Mouse (Mus musculus) left cerebral cortex, postnatal 10 days (tissue): ENCODE measurements at regions not wholly inside any gene's neighbourhood (a gene's known extent, or its start where the extent isn't known, plus 50 kb on each side); places are given as distances from the start of the nearest gene placed in this dataset.

Experiments
- DNase-seq, 2 experiments: peaks; one replicate each; pipeline ENCODE4 v3.0.0; 2021 to 2022; ENCODE audit warnings: low spot score in 2 of 2, mixed read lengths in 1 of 2; ENCODE audit errors: extremely low spot score in 1 of 2
- intact Hi-C: fragments of 180-260 bp; cut with DNase I; formaldehyde crosslinking; loops from one replicate; pipeline ENCODE4 v1.15.1; 2025

GRCm38 (mm10) chr11:17324651-17325050, 67.3 kb downstream of the C1d start:
- no peak for DNase-seq

GRCm38 (mm10) chr11:17325731-17326646, 68.6 kb downstream of the C1d start:
- no peak for DNase-seq
- intact Hi-C loops = no loop called here

More at GRCm38 (mm10) chr11:17324651-17325050, 67.3 kb downstream of the C1d start:
- intact Hi-C loops = no loop called here

GRCm38 (mm10) chr11:17326695-17327094, 69.3 kb downstream of the C1d start:
- intact Hi-C loops = no loop called here
- DNase-seq = no peak

- no peak for DNase-seq
Observed at GRCm38 (mm10) chr11:17351476-17351875, 94.1 kb downstream of the C1d start.

GRCm38 (mm10) chr11:17352148-17353130, 95.1 kb downstream of the C1d start:
- intact Hi-C loops = no loop called here
- peak in 1 of 2 experiments; percentile 10 for DNase-seq

More at GRCm38 (mm10) chr11:17351476-17351875, 94.1 kb downstream of the C1d start:
- intact Hi-C loops = no loop called here

GRCm38 (mm10) chr11:17359698-17360254, 102.4 kb downstream of the C1d start:
- intact Hi-C loops = no loop called here
- DNase-seq = no peak

- no peak for DNase-seq
- intact Hi-C loops = no loop called here
Observed at GRCm38 (mm10) chr11:17377859-17378258, 120.5 kb downstream of the C1d start.

GRCm38 (mm10) chr11:17386756-17387155, 129.4 kb downstream of the C1d start:
- DNase-seq = no peak
- intact Hi-C loops = no loop called here

- intact Hi-C loops = no loop called here
- no peak for DNase-seq
Observed at GRCm38 (mm10) chr11:17393832-17394231, 136.5 kb downstream of the C1d start.

GRCm38 (mm10) chr11:17414531-17414930, 157.2 kb downstream of the C1d start:
- DNase-seq = no peak
- intact Hi-C loops = no loop called here

- no peak for DNase-seq
- intact Hi-C loops = no loop called here
Observed at GRCm38 (mm10) chr11:17415144-17415543, 157.8 kb downstream of the C1d start.

GRCm38 (mm10) chr11:17417656-17418289, 160.4 kb downstream of the C1d start:
- intact Hi-C loops = no loop called here
- DNase-seq = no peak

- DNase-seq = no peak
- intact Hi-C loops = no loop called here
Observed at GRCm38 (mm10) chr11:17442133-17442532, 184.8 kb downstream of the C1d start.

GRCm38 (mm10) chr11:17449289-17449688, 191.9 kb downstream of the C1d start:
- DNase-seq = no peak

GRCm38 (mm10) chr11:17450360-17451045, 193.1 kb downstream of the C1d start:
- intact Hi-C loops = no loop called here
- DNase-seq = no peak

More at GRCm38 (mm10) chr11:17449289-17449688, 191.9 kb downstream of the C1d start:
- intact Hi-C loops = no loop called here

GRCm38 (mm10) chr11:17451451-17451850, 194.1 kb downstream of the C1d start:
- DNase-seq = no peak
- intact Hi-C loops = no loop called here

- no peak for DNase-seq
- intact Hi-C loops = no loop called here
Observed at GRCm38 (mm10) chr11:17453530-17453929, 196.2 kb downstream of the C1d start.

GRCm38 (mm10) chr11:17458946-17459345, 201.6 kb downstream of the C1d start:
- no peak for DNase-seq
- intact Hi-C loops = no loop called here
